Mouse (Mus musculus) liver, adult (tissue): ENCODE results near the gene Atp6v0a1.

Source experiments
- GATA4 ChIP-seq: IDR thresholded peaks from 2 replicates; pipeline ENCODE4 v1.6.1; 2014; ENCODE audit warnings: mild to moderate bottlenecking, low read length; ENCODE audit not compliant: insufficient replicate concordance

The Atp6v0a1 gene

GRCm38 (mm10) chr11:101033856-101034500, 24.7 kb downstream of the Atp6v0a1 start:
- no peak for TF ChIP-seq GATA4

GRCm38 (mm10) chr11:101034614-101035327, 25.5 kb downstream of the Atp6v0a1 start:
- TF ChIP-seq GATA4: no peak

GRCm38 (mm10) chr11:101035328-101035695, 26.1 kb downstream of the Atp6v0a1 start:
- no peak for TF ChIP-seq GATA4

- TF ChIP-seq GATA4: no peak
These were observed 28.5 kb downstream of the Atp6v0a1 start for GRCm38 (mm10) chr11:101037795-101038194.

- TF ChIP-seq GATA4: no peak
These were observed 36.6 kb downstream of the Atp6v0a1 start for GRCm38 (mm10) chr11:101045826-101046225.

- peak; percentile 66; the same call in 1 of the 2 replicates for TF ChIP-seq GATA4
These were observed 37.2 kb downstream of the Atp6v0a1 start for GRCm38 (mm10) chr11:101046440-101046839.

- no peak for TF ChIP-seq GATA4
These were observed 38.2 kb downstream of the Atp6v0a1 start for GRCm38 (mm10) chr11:101047502-101047901.

GRCm38 (mm10) chr11:101050359-101050758, 41.1 kb downstream of the Atp6v0a1 start:
- TF ChIP-seq GATA4: no peak

GRCm38 (mm10) chr11:101051051-101051493, 41.8 kb downstream of the Atp6v0a1 start:
- no peak for TF ChIP-seq GATA4

GRCm38 (mm10) chr11:101051617-101052016, 42.4 kb downstream of the Atp6v0a1 start:
- no peak for TF ChIP-seq GATA4

GRCm38 (mm10) chr11:101052751-101053473, 43.7 kb downstream of the Atp6v0a1 start:
- TF ChIP-seq GATA4: no peak

- TF ChIP-seq GATA4: no peak
These were observed 44.7 kb downstream of the Atp6v0a1 start for GRCm38 (mm10) chr11:101053974-101054373.

- TF ChIP-seq GATA4: no peak
These were observed 46.2 kb downstream of the Atp6v0a1 start for GRCm38 (mm10) chr11:101055418-101055817.

GRCm38 (mm10) chr11:101056885-101057284, 47.6 kb downstream of the Atp6v0a1 start:
- no peak for TF ChIP-seq GATA4

- no peak for TF ChIP-seq GATA4
These were observed 48.6 kb downstream of the Atp6v0a1 start for GRCm38 (mm10) chr11:101057860-101058259.

GRCm38 (mm10) chr11:101058726-101059125, 49.5 kb downstream of the Atp6v0a1 start:
- TF ChIP-seq GATA4: no peak; the same call in 1 of the 2 replicates
